Mouse (Mus musculus) adrenal gland, adult 10 weeks (tissue): ENCODE data around the gene Tstd2. TPM values are rescaled to one million over a fixed set of nuclear protein-coding genes. Genes with fewer than 3 reads are reported as not detected.

ENCODE experiments used
- polyA plus RNA-seq: library from polyadenylated mRNA; stranded (reverse); fragments of 350-450 nt; fragmentation: Illumina TruSeq; extraction: RNeasy Lipid Tissue Mini Kit (QIAGEN cat#74804); gene quantifications from one replicate; pipeline ENCODE4 v1.2.3, GENCODE M21; 2014; ENCODE audit warnings: low read depth, low replicate concordance

Tstd2 gene
- 33.0 TPM for polyA plus RNA-seq

DNA sequence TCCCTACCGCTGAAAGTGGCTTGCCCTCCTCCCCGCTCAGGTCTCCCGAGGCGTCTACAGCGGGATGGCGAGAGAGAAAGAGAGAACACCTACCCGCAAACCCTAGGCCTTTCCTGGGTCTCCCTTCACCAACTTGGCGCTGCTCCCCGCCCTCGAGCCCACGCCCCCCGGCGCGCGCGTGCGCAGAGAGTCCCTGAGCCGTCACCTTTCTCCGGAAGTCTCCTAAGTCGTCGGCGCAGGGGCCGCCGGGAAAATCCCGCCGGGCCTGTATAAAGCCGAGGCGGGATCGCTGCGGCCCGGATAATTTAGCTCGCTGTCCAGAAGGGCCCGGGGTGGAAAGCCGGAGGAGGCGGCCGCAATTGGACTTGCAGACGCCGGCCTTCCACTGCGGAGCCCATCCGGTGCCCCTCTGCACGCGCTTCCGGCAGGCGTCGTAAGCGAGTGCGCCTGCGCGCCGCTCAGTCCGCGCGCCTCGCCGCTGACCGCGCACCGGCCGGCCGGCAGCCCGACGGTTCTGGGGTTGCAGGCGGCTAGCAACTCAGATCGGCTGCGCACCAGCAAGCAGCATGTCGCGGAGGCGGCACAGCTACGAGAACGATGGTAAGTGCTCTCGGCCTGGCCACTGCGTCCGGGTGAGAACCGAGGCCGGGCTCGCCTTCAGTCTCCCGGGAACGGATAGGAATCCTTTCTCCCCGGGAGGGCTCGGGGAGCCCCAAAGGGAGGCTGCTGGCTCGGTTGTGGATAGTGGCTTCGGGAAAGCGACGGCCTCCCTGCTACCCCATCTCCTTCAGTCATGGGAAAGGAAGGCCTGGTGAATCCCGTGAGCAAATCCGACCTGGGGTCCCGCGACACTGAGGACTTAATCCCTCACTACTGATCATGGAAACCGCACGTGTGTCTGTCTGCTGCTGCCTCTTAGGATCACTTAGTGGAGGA is at the start of gene Tstd2, which contains the start of gene Ncbp1:
TSS of gene Tstd2 (minus strand) at position 408 of the 936 bp plus-strand sequence.
TSS of gene Ncbp1 (plus strand) at position 327 of the 936 bp plus-strand sequence.

Other genes with a start within 250 kb of the Tstd2 start
- gene Ccdc180, start 248.4 kb downstream of the Tstd2 start, polyA plus RNA-seq, result 0.41 TPM
- 47.0 TPM for gene Tdrd7, start 173.4 kb downstream of the Tstd2 start, polyA plus RNA-seq
- gene Tmod1, start 99.8 kb downstream of the Tstd2 start, polyA plus RNA-seq, result 7.9 TPM
- 70.9 TPM for gene Ncbp1, start 81 bp downstream of the Tstd2 start, polyA plus RNA-seq
- gene Xpa, start 57.6 kb upstream of the Tstd2 start, polyA plus RNA-seq, result 47.8 TPM
- not detected for gene Foxe1, start 204.9 kb upstream of the Tstd2 start, polyA plus RNA-seq